Mouse (Mus musculus): ENCODE measurements around the gene Adgrg1. TPM values are rescaled to one million over a fixed set of nuclear protein-coding genes. Genes with fewer than 3 reads are reported as not detected.

Adgrg1 gene
- total RNA-seq, 2 experiments from 2014 or later = 85.4 to 150 TPM

DNA sequence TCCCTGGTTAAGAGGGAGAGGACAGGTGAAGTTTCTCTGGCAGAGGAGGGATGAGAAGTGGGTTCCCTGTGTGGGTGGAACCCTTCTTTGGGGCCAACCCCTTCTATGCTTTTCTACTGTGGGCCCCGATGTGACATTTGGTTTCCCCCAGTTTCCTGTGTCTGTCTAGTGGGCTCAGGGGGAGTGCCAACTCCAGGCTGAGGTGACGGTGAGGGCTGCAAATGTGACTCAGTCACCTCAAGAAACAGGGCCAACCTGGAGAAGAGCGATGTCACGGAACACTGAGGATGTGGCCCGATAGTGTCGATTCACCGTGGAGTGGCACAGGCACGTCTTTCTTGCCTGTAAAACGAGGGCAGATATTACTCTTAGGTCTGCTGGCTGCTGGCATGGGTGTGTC is 1.3 kb upstream of the Adgrg1 start:
- ATAC-seq (replicated peaks; ENCODE audit: low FRiP score, low TSS enrichment, poor library complexity, severe bottlenecking) = 0 out of 2 replicates have a peak, but pooled peaks have one; percentile 9

DNA sequence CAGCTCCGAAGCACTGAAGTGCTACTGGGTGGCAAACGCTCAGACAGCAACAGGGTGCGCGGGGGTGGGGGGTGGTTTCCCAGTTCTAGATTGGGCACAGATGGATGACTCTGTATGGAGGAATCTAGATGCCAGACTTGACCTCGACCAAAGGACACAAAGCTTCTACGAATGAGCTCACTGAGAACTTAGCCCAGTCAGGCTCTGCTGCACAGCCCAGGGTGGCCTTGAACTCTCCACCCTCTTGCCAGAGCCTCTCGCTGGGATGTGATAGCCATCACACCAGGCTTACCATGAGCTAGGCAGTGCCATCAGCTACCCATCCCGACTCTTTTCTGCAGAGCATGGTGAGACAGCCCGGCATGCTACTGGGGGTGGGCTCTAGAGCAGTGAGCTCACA is 765 bp upstream of the Adgrg1 start:
- no peak for ATAC-seq (replicated peaks; ENCODE audit: low FRiP score, low TSS enrichment, poor library complexity, severe bottlenecking)

DNA sequence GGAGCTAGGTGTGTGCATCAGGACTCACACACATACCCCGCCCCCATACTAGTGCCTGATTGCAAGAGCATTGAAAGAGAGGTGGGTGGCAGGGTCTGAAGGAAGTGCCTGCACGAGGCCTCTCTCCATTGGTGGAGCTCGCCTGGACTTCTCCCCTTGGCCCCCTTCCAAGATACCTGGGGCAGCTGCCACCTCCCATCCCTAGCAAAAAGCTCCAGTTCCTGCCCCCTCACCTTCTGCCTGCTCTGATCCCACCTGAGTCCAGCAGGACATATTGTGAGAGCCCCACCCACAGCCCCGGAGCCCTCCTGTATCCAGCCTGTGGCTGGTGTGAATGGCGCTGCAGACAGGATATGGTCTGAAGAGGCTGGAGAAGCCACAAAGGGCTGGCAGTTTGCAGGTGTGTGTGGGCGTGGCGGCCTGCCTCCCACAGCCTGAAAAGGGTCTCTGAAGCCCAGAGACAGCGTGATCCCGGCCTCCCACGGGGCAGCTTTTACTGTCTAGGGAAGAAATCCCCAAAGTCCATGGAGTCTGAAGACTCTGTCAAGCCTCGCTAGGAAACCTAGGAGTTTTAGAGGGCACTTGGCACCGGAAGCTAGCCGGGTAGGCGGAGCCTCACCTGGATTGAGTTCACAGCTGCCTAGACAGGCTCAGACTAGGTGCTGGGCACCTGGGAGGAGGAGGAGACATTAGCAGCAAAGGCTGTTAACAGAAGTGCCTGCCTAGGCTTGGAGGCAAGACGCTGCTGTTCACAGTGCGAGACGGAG is 2.3 kb downstream of the Adgrg1 start:
- 0 out of 2 replicates have a peak, but pooled peaks have one; percentile 13 for ATAC-seq (replicated peaks; ENCODE audit: low FRiP score, low TSS enrichment, poor library complexity, severe bottlenecking)

DNA sequence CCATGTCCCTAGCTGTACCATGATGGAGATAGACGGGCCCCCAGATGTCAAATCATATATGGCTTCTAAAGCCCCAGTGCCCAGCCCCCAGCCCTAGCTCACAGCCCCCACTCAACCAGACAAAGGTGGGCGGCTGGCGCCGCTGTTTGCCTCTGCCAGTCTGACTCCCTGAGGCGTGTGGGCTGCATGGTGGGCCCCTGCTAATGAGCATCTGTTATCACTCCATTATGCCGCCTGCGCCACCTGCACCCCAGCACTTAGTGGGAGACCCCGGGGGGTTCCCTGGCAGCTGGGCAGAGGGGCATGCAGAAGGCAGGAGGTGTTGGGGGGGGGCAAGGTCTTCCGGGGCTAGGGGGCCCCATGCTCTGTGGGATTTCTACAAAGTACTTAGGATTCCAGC is 3.6 kb downstream of the Adgrg1 start:
- ATAC-seq (replicated peaks; ENCODE audit: low FRiP score, low TSS enrichment, poor library complexity, severe bottlenecking) = no peak

DNA sequence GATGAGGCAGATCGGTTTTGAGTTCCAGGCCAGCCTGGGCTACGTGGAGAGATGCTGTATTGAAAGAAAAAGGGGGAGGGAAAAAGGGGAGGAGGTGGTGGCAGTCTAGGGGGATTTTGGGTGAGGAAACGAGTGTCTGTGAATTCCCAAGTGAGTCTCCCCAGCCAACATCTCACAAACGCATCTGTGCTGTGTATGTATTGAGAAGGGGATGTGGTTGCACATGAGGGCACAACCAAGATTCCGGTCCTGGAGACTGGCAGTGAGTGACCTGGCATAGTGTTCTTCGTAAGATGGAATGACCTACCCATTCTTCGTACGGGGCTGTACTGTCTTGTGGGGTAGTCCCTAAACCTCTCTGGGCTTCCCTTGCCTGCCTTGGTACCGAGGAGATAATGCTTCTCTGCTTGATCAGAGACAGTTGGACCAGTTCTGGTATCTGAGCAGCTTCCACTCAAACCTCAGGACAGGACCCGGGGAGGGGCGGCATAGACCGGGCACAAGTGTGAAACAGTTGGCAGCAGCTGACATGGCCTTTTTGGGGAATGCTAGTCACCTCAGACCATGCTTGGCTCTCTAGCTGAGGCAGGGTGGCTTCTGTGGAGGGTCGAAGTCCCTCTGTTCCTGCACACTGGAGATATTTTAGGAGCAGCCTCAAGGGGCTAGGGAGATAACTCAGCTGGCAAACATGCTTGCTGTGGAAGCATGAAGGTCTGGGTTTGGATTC is 4.2 kb downstream of the Adgrg1 start:
- ATAC-seq (replicated peaks; ENCODE audit: low FRiP score, low TSS enrichment, poor library complexity, severe bottlenecking) = 0 out of 2 replicates have a peak, but pooled peaks have one; percentile 6

DNA sequence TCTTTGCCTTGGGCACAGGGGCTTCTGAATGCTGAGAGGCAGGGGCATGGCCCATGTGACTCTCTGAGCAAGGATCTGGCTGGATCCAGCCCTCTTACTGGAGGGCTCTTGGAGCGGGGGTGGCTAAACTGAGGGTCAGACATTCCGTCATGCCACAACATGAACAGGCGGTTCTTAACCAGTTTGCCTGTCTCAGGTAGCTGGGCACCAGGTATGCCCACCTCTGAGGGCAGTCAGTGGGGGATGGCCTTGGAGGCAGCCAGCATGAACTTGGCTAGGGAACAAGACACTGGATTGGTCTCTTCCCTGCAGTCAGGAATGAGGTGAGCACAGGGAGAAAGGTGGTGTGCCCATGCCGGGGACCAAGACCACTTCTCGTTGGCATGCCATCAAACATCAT is 5.6 kb downstream of the Adgrg1 start:
- ATAC-seq (replicated peaks; ENCODE audit: low FRiP score, low TSS enrichment, poor library complexity, severe bottlenecking) = no peak

DNA sequence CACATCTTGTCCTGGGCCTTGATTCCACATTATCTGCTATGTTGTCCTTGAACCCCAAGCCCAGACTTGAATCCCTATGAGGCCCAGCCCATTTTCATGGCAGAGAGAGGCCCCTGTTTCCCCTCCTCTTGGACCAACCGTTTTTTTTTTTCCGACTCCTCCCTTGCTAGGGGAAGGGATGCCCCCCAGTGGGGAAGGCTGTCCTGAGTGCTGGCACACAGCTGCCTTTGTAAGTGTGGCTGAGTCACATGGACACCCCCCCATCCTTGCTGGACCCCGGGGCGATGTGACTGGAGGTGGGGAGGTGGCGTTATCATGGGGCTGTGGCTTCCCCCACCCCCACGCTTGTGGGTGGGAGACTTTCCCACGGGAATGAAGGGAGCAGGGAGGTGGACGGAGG is 6.4 kb downstream of the Adgrg1 start:
- ATAC-seq (replicated peaks; ENCODE audit: low FRiP score, low TSS enrichment, poor library complexity, severe bottlenecking) = no peak

DNA sequence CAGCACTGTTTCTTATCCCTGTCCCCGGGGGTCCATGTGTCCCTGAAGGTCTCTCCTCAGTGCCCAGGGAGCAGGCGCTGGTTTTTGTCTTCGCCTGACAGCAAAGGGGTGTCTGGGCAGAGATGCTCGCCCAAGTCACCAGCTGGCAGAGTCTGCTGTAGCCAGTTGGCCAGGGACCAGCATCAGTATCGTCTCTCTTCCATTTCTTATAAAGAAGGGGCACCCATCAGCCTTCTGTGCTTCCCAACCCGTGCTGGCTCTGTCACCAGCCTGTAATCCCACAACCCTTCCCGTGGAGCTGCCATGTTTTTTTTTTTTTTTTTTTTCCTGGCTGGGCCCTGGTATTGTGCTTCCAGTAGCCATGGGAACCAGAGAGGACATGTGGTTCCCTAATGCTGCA is 7.3 kb downstream of the Adgrg1 start:
- ATAC-seq (replicated peaks; ENCODE audit: low FRiP score, low TSS enrichment, poor library complexity, severe bottlenecking) = no peak

DNA sequence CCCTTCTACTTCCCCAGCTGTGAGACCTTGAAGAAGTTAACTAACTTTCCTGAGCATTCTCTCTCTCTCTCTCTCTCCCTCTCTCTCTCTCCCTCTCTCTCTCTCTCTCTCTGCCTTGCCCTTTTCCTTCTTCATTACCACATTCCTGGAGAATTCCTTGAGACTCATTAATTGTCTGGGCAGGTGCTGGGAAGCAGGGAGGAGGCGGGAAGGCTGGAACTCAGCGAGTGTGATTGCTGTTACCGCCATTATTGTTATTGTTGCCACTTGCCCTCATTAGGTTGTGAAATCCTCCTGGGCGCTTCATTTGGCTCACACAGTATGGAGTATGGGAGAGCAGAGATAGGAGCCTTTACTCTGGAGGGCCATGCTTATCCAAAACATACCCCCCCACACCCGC is 8.6 kb downstream of the Adgrg1 start:
- no peak for ATAC-seq (replicated peaks; ENCODE audit: low FRiP score, low TSS enrichment, poor library complexity, severe bottlenecking)

DNA sequence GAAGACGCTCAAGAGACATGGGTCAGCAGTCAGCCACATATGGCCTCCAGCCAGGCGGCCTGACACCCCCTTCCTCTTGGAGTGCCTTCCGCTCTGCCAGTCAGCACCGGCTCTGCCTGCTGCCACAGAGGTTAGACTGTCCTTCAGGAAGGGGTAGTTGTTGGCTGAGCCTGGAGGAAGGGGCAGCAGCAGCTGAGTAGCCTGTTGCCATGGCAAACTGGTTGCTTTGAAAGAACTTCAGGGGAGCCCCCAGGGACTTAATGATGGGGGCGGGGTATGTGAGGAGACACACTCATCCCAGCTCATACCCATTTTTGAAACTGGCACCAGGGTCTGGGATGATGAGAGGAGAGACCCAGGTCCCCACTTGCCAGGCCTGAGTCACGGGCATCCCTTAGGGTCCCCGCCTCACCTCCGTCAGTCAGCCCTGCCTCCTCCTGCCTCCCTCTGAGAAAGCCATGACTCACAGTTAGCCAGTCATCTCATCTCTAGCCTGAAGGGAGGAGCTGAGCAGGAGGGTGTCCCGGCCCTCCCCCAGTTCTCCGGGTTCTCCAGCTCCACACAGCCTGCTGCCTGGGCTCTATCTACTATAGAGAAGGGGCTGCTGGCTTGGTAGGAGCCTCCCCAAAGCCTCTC is 9.4 kb downstream of the Adgrg1 start:
- peak; percentile 68 for ATAC-seq (replicated peaks; ENCODE audit: low FRiP score, low TSS enrichment, poor library complexity, severe bottlenecking)

DNA sequence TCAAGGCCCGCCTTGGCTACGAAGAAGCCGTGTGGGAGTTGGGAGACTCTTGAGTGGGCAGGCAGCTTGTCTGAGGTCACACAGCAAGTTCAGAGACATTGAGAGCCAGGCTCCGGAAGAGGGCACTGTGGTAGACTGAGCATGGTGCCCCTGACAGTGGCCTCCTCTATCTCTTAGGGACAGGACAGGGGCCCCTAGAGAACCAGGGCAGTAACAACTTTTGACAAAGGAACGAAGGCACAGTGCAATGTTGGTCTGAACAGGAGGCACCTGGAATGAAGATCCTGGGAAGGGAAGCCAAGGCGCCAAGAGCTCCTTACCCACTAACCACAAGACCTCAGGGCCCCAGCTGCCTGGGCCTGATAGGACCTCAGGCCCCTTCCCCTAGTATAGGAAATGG is 10.5 kb downstream of the Adgrg1 start:
- ATAC-seq (replicated peaks; ENCODE audit: low FRiP score, low TSS enrichment, poor library complexity, severe bottlenecking) = peak; percentile 59

DNA sequence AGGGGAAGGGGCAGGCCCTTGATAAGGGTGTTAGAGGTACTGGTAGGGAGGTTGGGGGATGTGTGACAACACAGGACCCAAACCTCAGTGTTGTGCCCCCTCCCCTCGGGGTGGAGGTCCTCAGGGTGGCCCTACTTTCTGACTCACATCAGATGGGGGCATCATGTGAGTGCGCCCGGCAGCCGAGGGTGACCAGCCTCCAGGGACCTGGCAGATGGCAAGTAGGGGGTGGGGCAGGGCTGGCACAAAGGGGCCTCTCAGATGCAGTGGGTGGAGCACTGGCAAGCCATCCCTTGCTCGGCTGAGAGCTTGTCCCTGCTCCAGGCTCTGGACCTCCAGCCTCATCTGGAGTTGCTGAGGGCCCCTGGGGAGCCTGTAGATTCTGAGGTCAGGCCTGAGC is 12.1 kb downstream of the Adgrg1 start:
- ATAC-seq (replicated peaks; ENCODE audit: low FRiP score, low TSS enrichment, poor library complexity, severe bottlenecking) = no peak

DNA sequence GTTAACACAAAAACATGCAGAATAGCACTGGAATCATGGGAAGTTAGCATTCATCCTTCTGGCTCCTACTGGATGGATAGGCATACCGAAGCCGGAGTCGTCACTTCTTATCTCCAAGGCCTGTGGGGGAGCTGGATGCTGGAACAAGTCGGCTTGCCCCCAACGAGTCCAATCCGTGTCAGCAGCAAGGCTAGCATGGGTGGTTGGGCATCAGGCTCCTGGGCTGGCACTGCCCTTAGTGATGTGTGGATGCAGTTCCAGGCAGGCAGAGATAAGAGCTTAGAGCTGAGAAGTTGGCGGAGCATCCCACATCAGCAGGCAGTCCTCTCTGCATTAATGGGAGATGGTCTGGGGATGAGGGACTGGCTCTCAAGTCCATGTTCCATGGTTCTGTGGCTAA is 13.0 kb downstream of the Adgrg1 start:
- peak; percentile 17 for ATAC-seq (replicated peaks; ENCODE audit: low FRiP score, low TSS enrichment, poor library complexity, severe bottlenecking)

DNA sequence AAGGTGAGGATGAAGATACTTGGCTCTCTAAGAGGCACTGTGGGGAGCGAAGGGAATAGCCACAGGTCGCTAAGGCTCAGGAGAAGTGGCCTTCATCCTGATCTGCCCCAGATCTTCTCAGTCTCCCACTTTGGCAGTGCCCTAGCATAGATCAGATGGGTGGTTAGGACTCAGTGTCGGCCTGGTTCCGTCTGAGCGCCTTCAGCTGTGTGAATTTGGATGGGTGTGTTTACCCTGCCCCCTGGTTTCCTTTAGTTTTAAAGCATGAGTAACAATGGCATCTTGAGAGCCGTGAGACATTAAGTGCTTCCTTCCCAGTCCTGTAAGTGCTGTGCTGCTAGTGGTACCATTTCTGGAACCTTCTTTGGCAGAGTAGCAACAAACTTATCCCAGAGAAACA is 14.1 kb downstream of the Adgrg1 start:
- ATAC-seq (replicated peaks; ENCODE audit: low FRiP score, low TSS enrichment, poor library complexity, severe bottlenecking) = no peak

DNA sequence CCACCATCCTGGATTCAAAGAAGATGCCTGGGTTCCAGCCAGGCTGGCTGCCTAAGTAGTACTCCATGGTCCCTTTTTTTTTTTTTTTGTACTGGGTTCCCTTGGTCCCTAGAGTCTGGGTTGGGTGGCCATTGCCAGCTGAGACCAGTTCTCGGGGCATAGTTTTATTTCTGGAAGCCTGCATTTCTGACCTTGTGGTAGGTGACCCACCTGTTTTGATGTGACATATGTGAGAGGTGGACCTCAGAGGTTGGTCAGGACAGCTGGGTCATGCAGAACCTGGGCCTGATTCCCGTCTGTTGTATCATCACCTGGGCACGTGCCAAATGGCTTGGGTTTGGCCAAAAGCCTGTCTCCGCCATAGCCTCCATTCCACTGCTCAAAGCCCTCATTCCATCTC is 15.2 kb downstream of the Adgrg1 start:
- no peak for ATAC-seq (replicated peaks; ENCODE audit: low FRiP score, low TSS enrichment, poor library complexity, severe bottlenecking)

DNA sequence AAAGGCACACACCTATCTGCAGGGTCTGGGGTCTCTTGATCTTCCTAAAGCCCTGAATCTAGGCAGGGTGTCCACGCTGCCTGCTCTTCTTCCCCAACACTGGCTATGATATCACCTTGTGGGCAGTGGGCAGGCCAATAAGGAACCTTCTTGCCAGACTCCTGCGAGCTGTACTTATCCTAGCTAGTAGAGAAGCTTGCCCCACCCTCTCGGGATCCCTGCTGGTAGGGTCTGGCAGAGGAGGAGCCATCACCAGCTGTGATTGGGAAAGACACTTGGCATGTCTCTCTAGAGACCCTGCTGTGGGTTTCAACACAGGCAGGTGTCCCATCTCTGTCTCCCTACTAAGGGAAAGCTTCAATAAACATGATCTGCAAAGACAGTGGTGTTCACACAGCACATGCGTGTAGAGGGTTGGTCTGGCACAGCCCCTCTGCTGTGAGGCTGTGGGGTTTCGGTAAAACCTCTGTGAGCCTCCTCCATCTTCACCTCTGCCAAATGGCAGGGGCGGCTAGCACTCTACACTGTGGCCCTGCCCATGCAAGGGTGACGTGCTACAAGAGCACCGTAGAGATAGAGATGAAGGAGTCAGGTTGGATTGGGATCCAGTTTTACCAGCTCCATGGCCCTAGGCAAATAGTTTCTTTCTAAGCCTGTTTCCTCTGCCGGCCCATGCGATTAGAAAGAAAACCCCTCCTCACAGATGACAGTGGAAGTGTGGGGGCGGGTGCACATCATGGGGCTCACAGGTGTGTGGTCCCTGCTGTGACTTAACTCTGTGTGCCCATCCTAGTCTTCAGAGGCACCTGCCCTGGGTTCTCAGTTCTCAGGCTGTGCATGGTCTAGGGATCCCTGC is 16.3 kb downstream of the Adgrg1 start:
- ATAC-seq (replicated peaks; ENCODE audit: low FRiP score, low TSS enrichment, poor library complexity, severe bottlenecking) = no peak

DNA sequence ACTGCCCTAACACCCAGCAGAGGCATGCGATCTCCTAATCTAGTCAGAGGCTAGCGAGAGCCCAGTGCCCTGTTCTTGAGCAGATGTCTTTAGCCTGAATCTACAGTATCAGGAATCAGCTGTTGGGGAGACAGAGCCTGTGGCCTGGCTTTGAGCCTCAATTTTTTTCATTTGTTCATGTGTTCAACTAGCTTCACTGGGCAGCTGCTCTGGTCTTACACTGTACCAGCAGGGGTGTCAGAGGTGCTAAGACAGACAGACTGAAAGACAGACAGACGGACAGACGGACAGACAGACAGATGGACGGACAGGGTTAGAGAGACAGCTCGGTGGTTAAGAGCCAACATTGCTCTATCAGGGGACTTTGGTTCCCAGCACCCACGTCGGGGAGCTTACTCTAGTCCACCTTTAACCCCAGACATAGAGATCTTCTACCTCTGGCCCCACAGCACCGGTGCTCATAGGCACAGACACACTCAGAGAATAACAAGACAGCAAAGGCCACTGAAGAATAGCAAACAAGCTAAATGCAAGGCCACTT is 17.0 kb downstream of the Adgrg1 start:
- peak; percentile 31; the same call in 1 of the 2 replicates for ATAC-seq (replicated peaks; ENCODE audit: low FRiP score, low TSS enrichment, poor library complexity, severe bottlenecking)

DNA sequence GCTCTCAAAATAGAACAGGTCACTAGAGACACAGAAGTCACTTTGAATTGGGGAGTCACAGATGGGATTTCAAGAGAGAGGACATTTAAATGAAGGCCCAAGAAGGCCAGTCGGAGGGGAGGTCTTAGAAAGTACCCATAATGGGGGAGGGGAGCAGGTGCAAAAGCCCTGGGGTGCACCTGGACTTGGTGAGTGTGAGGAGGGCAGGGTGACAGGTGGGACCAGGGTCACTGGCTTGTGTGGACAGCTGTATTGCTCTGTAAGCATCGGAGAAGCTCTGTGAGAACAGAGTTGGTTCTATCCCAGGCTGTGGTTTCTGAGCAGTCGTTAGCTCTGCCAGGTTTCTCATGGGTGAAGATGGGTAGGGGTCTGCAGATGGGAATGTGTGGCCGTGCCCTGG is 17.5 kb downstream of the Adgrg1 start:
- ATAC-seq (replicated peaks; ENCODE audit: low FRiP score, low TSS enrichment, poor library complexity, severe bottlenecking) = no peak

DNA sequence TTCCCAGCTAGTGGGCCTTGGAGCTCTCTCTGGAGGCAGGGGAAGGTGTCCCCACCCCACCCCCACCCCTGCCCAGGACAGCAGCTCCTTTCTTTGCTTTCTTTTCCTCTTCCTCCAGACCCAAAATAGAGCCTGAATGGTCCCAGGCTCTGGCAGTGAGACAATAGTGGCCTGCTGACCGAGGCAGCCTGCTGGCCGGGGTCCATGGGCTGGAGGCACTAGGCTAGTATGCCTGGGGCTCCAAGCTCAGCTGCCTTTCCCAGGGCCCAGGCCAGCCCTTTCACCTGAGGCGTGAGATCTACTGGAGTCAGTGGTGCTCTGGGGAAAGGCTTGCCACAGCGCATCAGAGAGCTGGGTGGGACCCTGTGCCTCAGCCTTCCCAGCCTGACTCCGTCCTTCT is 18.0 kb downstream of the Adgrg1 start:
- no peak for ATAC-seq (replicated peaks; ENCODE audit: low FRiP score, low TSS enrichment, poor library complexity, severe bottlenecking)

Data from megakaryocyte-erythroid progenitor cell, adult 5-6 weeks (primary cell).